Comparison of ENCODE assay signal across 20 mouse cellular contexts in the genomic region with DNA sequence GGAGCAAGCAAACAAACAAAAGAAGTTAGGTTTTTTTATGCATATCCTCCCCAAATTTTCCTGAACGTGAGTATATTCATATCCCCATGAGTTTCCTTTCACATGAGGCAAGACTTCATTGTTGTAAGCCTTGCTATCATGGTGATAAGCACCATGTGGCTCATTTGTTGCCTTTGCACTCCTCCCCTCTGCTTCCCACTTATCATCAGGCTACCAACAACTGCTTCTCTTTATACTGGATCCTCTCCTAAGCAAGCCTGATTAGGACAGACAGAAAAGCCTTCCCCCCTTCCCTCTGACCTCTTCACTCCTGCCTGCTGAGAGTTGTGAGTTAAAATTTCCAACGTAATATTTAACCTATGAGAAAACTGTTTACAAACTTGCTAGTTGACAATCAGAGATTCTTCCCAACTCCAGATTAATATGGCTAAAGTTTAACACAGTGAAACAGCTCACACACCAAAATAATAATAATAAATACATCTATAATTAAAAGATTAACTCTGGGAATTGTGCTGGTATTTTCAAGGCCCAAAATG.
DNase-seq lines count a peak whose midpoint lies in the region; ATAC-seq and TF ChIP-seq lines count a peak whose summit lies in the region.
"Had no signal": no experiment of that assay in that cellular context is flagged by ENCODE, and none has a peak within 500 bp of the region (broad histone marks: within the 10 kb centered on the region; RNA-seq: fewer than 3 reads in every experiment).

No protein-coding gene starts in this region.

- no peak overlapping the region for H3K4me3 ChIP-seq in heart, embryonic 15.5 days
- H3K4me3 ChIP-seq in heart, adult 2 months: no peak overlapping the region
- H3K4me3 ChIP-seq in kidney, embryonic 14.5 days (ENCODE audit: low read length): no peak overlapping the region
- no peak overlapping the region for H3K4me3 ChIP-seq in liver, adult 2 months (ENCODE audit: insufficient read depth, low read depth, low read length)
- no peak overlapping the region for H3K4me3 ChIP-seq in liver, postnatal 0 days (ENCODE audit: low read depth, low read length)
- no peak overlapping the region for H3K4me3 ChIP-seq in neural tube, embryonic 15.5 days (replicated peaks)
- H3K4me3 ChIP-seq: embryonic facial prominence, embryonic 13.5 days; forebrain, embryonic 12.5 days; hindbrain, embryonic 12.5 days had no signal

- H3K9ac ChIP-seq in heart, embryonic 15.5 days: no peak overlapping the region
- H3K9ac ChIP-seq in heart, adult 2 months (ENCODE audit: low read depth, low read length): no peak overlapping the region
- H3K9ac ChIP-seq in kidney, embryonic 14.5 days (ENCODE audit: low read depth, low read length): no peak overlapping the region
- no peak overlapping the region for H3K9ac ChIP-seq in liver, adult 2 months (ENCODE audit: low read depth, low read length)
- H3K9ac ChIP-seq in liver, postnatal 0 days (replicated peaks): no peak overlapping the region
- no peak overlapping the region for H3K9ac ChIP-seq in neural tube, embryonic 15.5 days (replicated peaks)
- H3K9ac ChIP-seq: embryonic facial prominence, embryonic 13.5 days; forebrain, embryonic 12.5 days; hindbrain, embryonic 12.5 days had no signal

- no peak for TF ChIP-seq EP300 in heart, adult 2 months (IDR thresholded peaks at IDR 0.05; ENCODE audit: insufficient read depth, low read depth, low read length)
- no peak for TF ChIP-seq EP300 in liver, postnatal 0 days (IDR thresholded peaks at IDR 0.05; ENCODE audit: low read depth)

- no peak for TF ChIP-seq POLR2A in heart, adult 2 months (IDR thresholded peaks at IDR 0.05; ENCODE audit: insufficient read depth, low read depth, low read length)
- no peak for TF ChIP-seq POLR2A in liver, adult 2 months (IDR thresholded peaks at IDR 0.05; ENCODE audit: extremely low read depth, insufficient read depth, low read length)

- no peaks in the 10 kb centered on the region for H3K79me2 ChIP-seq in heart, adult 2 months (replicated peaks; ENCODE audit: control insufficient read depth, insufficient read depth, low read length)
- H3K79me2 ChIP-seq in liver, adult 2 months (ENCODE audit: control insufficient read depth, insufficient read depth, low read length): peaks cover 8% of the 10 kb centered on the region; the same call in 1 of the 2 replicates

- no peaks in the 10 kb centered on the region for H3K27me3 ChIP-seq in heart, embryonic 15.5 days
- no peaks in the 10 kb centered on the region for H3K27me3 ChIP-seq in heart, adult 2 months (ENCODE audit: control insufficient read depth, insufficient read depth, low read length)
- H3K27me3 ChIP-seq in kidney, embryonic 14.5 days (ENCODE audit: control insufficient read depth, insufficient read depth, low read length): no peaks in the 10 kb centered on the region
- H3K27me3 ChIP-seq in liver, adult 2 months (ENCODE audit: control insufficient read depth, insufficient read depth, low read length): no peaks in the 10 kb centered on the region
- H3K27me3 ChIP-seq in liver, postnatal 0 days (ENCODE audit: insufficient read depth, low read length): no peaks in the 10 kb centered on the region
- H3K27me3 ChIP-seq in neural tube, embryonic 15.5 days (replicated peaks): no peaks in the 10 kb centered on the region
- H3K27me3 ChIP-seq: embryonic facial prominence, embryonic 13.5 days; forebrain, embryonic 12.5 days; hindbrain, embryonic 12.5 days had no signal

- peaks cover 10% of the 10 kb centered on the region for H3K4me1 ChIP-seq in heart, embryonic 15.5 days (replicated peaks)
- H3K4me1 ChIP-seq in heart, adult 2 months (ENCODE audit: control insufficient read depth, insufficient read depth, low read length): peaks cover 5% of the 10 kb centered on the region
- H3K4me1 ChIP-seq in kidney, embryonic 14.5 days (ENCODE audit: control insufficient read depth, insufficient read depth, low read length): no peaks in the 10 kb centered on the region
- peaks cover 29% of the 10 kb centered on the region for H3K4me1 ChIP-seq in liver, adult 2 months (ENCODE audit: control insufficient read depth, insufficient read depth, low read length)
- H3K4me1 ChIP-seq in liver, postnatal 0 days (ENCODE audit: insufficient read depth): no peaks in the 10 kb centered on the region
- H3K4me1 ChIP-seq in neural tube, embryonic 15.5 days: peaks cover 17% of the 10 kb centered on the region

- 27% methylated on average over 2 of the region's 2 CpGs for WGBS in heart, embryonic 15.5 days
- 31% methylated on average over 2 of the region's 2 CpGs for WGBS in heart, adult 2 months
- WGBS in kidney, embryonic 14.5 days: 44% methylated on average over 2 of the region's 2 CpGs
- 26% methylated on average over 2 of the region's 2 CpGs for WGBS in liver, adult 2 months
- WGBS in liver, postnatal 0 days (ENCODE audit: insufficient replicate concordance): 54% methylated on average over 2 of the region's 2 CpGs
- 63% methylated on average over 2 of the region's 2 CpGs for WGBS in neural tube, embryonic 15.5 days

- no peak overlapping the region; the same call in 1 of the 2 replicates for H3K27ac ChIP-seq in heart, embryonic 15.5 days
- no peak overlapping the region for H3K27ac ChIP-seq in heart, adult 2 months
- no peak overlapping the region; the same call in 1 of the 2 replicates for H3K27ac ChIP-seq in kidney, embryonic 14.5 days (ENCODE audit: low read depth, low read length)
- peak overlapping the region; percentile 41; the same call in 1 of the 2 replicates for H3K27ac ChIP-seq in liver, adult 2 months (replicated peaks; ENCODE audit: insufficient read depth, low read depth, low read length)
- H3K27ac ChIP-seq in liver, postnatal 0 days (ENCODE audit: low read depth): no peak overlapping the region
- H3K27ac ChIP-seq in neural tube, embryonic 15.5 days (replicated peaks): no peak overlapping the region
- H3K27ac ChIP-seq: embryonic facial prominence, embryonic 13.5 days; forebrain, embryonic 12.5 days; hindbrain, embryonic 12.5 days had no signal

- DNase-seq in heart, adult 2 months: no peak
- DNase-seq in kidney, adult 9 months: peak; percentile 65
- no peak for DNase-seq in liver, adult 2 months (ENCODE audit: extremely low read depth, low read depth, low spot score)
- no peak for DNase-seq in liver, postnatal 0 days
- DNase-seq: adrenal gland, adult 2 months; adrenal gland, postnatal 25 days; cerebellum, adult 18-20 months; cerebellum, adult 9-11 months; cerebellum, postnatal 36 days; gastrocnemius, postnatal 10 days; heart, postnatal 36 days had no signal

- H3K9me3 ChIP-seq in heart, embryonic 15.5 days (replicated peaks): no peaks in the 10 kb centered on the region
- no peaks in the 10 kb centered on the region for H3K9me3 ChIP-seq in kidney, embryonic 14.5 days (ENCODE audit: control insufficient read depth, low read length)
- H3K9me3 ChIP-seq in liver, postnatal 0 days (ENCODE audit: low read length): no peaks in the 10 kb centered on the region
- H3K9me3 ChIP-seq in neural tube, embryonic 15.5 days (replicated peaks): no peaks in the 10 kb centered on the region
- H3K9me3 ChIP-seq: embryonic facial prominence, embryonic 13.5 days; forebrain, embryonic 12.5 days; hindbrain, embryonic 12.5 days had no signal

- peak; percentile 58 for ATAC-seq in heart, embryonic 15.5 days (replicated peaks; ENCODE audit: insufficient number of reproducible peaks, insufficient read depth, low FRiP score, low read depth)
- ATAC-seq in kidney, embryonic 14.5 days (ENCODE audit: low FRiP score, low TSS enrichment): no peak
- ATAC-seq in liver, postnatal 0 days: no peak
- ATAC-seq in megakaryocyte-erythroid progenitor cell, adult 5-6 weeks (replicated peaks; ENCODE audit: low FRiP score, low TSS enrichment, poor library complexity, severe bottlenecking): 0 out of 2 replicates have a peak, but pooled peaks have one; percentile 30
- no peak for ATAC-seq in neural tube, embryonic 15.5 days (ENCODE audit: low FRiP score)
- ATAC-seq: forebrain, embryonic 16.5 days; hindbrain, embryonic 16.5 days had no signal

- no peaks in the 10 kb centered on the region for H3K36me3 ChIP-seq in heart, embryonic 15.5 days
- peaks cover 14% of the 10 kb centered on the region for H3K36me3 ChIP-seq in heart, adult 2 months (ENCODE audit: control insufficient read depth, insufficient read depth, low read length)
- H3K36me3 ChIP-seq in kidney, embryonic 14.5 days (ENCODE audit: control insufficient read depth, insufficient read depth, low read length): no peaks in the 10 kb centered on the region
- no peaks in the 10 kb centered on the region; the same call in 1 of the 2 replicates for H3K36me3 ChIP-seq in liver, adult 2 months (ENCODE audit: control insufficient read depth, insufficient read depth, low read length)
- 0 out of 2 replicates have a peak, but pooled peaks cover 2% of the 10 kb centered on the region for H3K36me3 ChIP-seq in liver, postnatal 0 days (replicated peaks; ENCODE audit: insufficient read depth, low read length)
- H3K36me3 ChIP-seq in neural tube, embryonic 15.5 days: no peaks in the 10 kb centered on the region
- H3K36me3 ChIP-seq: embryonic facial prominence, embryonic 13.5 days; forebrain, embryonic 12.5 days; hindbrain, embryonic 12.5 days had no signal

- no peak for TF ChIP-seq CTCF in heart, adult 2 months (IDR thresholded peaks at IDR 0.05)
- no peak for TF ChIP-seq CTCF in liver, adult 2 months (IDR thresholded peaks at IDR 0.05; ENCODE audit: low read depth, low read length)
- TF ChIP-seq CTCF in liver, postnatal 0 days (IDR thresholded peaks at IDR 0.05; ENCODE audit: low read depth): no peak

- intact Hi-C loops in heart, adult 2 months (cut with DNase I): no loop called here

- no peak overlapping the region for H3K4me2 ChIP-seq in heart, embryonic 15.5 days
- no peak overlapping the region for H3K4me2 ChIP-seq in kidney, embryonic 14.5 days (replicated peaks; ENCODE audit: low read depth, low read length)
- H3K4me2 ChIP-seq in liver, postnatal 0 days (ENCODE audit: low read depth, low read length): no peak overlapping the region
- H3K4me2 ChIP-seq in neural tube, embryonic 15.5 days: no peak overlapping the region
- H3K4me2 ChIP-seq: embryonic facial prominence, embryonic 13.5 days; forebrain, embryonic 12.5 days; hindbrain, embryonic 12.5 days had no signal

Comparison
In these comparisons a context has a peak if more than half of its experiments do, and no peak if none do; other contexts are left out.
1. ATAC-seq: peak in heart, embryonic 15.5 days (single experiment) and megakaryocyte-erythroid progenitor cell, adult 5-6 weeks (single experiment); none in kidney, embryonic 14.5 days (single experiment), liver, postnatal 0 days (single experiment) and neural tube, embryonic 15.5 days (single experiment).